Mouse (Mus musculus): ENCODE results near the gene Noto. TPM values are rescaled to one million over a fixed set of nuclear protein-coding genes. Genes with fewer than 3 reads are reported as not detected.
"Not testable (repeated sequence)": the region's sequence is repeated elsewhere in the genome, so short reads cannot be mapped to it uniquely, and the experiment has no call there.

Noto gene
- polyA plus RNA-seq, 1 experiment from 2014 or later, result not detected

GRCm38 (mm10) chr6:85431274-85431841 lies 7.7 kb downstream of the Noto start:
- no peak; the same call in 1 of the 2 replicates for ATAC-seq (ENCODE audit: insufficient read depth)
- H3K9ac ChIP-seq, result peak overlapping the region; percentile 50; the same call in 1 of the 2 replicates
- H3K9me3 ChIP-seq (replicated peaks), result no peaks in the 10 kb centered on the region
- no peak overlapping the region for H3K27ac ChIP-seq (replicated peaks)
- peaks cover 31% of the 10 kb centered on the region for H3K4me1 ChIP-seq (replicated peaks)
- H3K4me2 ChIP-seq, result peak overlapping the region; percentile 83
- H3K4me3 ChIP-seq (replicated peaks), result peak overlapping the region; percentile 74
- H3K36me3 ChIP-seq (replicated peaks), result no peaks in the 10 kb centered on the region
- peaks cover 16% of the 10 kb centered on the region; the same call in 1 of the 2 replicates for H3K27me3 ChIP-seq
- WGBS (ENCODE audit: insufficient replicate concordance), result 40% methylated on average over 8 of the region's 8 CpGs

- peak within 1 kb of the TSS; percentile 83 for H3K4me2 ChIP-seq
- no peaks in the 10 kb centered on the region for H3K36me3 ChIP-seq (replicated peaks)
- H3K27ac ChIP-seq (replicated peaks), result no peak within 1 kb of the TSS
- peak; percentile 83 for ATAC-seq (ENCODE audit: insufficient read depth)
- H3K27me3 ChIP-seq, result peaks cover 16% of the 10 kb centered on the region; the same call in 1 of the 2 replicates
- H3K9me3 ChIP-seq (replicated peaks), result no peaks in the 10 kb centered on the region
- peaks cover 31% of the 10 kb centered on the region for H3K4me1 ChIP-seq (replicated peaks)
- H3K4me3 ChIP-seq (replicated peaks), result peak within 1 kb of the TSS; percentile 74
- WGBS (ENCODE audit: insufficient replicate concordance), result under 1% methylated on average over 38 of the region's 39 CpGs
- H3K9ac ChIP-seq, result peak within 1 kb of the TSS; percentile 50
Measured at GRCm38 (mm10) chr6:85431842-85432431, 8.3 kb downstream of the Noto start, which contains the start of gene Smyd5. Gene Smyd5, plus strand, starts transcription at chr6:85431989.

GRCm38 (mm10) chr6:85433865-85434264 lies 10.2 kb downstream of the Noto start:
- 56% methylated on average over 5 of the region's 5 CpGs for WGBS (ENCODE audit: insufficient replicate concordance)
- H3K36me3 ChIP-seq (replicated peaks), result peaks cover 8% of the 10 kb centered on the region; the same call in 1 of the 2 replicates
- no peaks in the 10 kb centered on the region for H3K9me3 ChIP-seq (replicated peaks)
- peak overlapping the region; percentile 83; the same call in 1 of the 2 replicates for H3K4me2 ChIP-seq
- H3K9ac ChIP-seq, result no peak overlapping the region
- ATAC-seq (ENCODE audit: insufficient read depth), result no peak
- H3K4me3 ChIP-seq (replicated peaks), result no peak overlapping the region
- H3K4me1 ChIP-seq (replicated peaks), result peaks cover 31% of the 10 kb centered on the region
- 0 out of 2 replicates have a peak, but pooled peaks cover 8% of the 10 kb centered on the region for H3K27me3 ChIP-seq
- H3K27ac ChIP-seq (replicated peaks), result 0 out of 2 replicates have a peak overlapping the region, but pooled peaks have one; percentile 55

GRCm38 (mm10) chr6:85436204-85436603 lies 12.5 kb downstream of the Noto start:
- no peak overlapping the region for H3K4me3 ChIP-seq (replicated peaks)
- no peak overlapping the region for H3K9ac ChIP-seq
- H3K9me3 ChIP-seq (replicated peaks), result no peaks in the 10 kb centered on the region
- H3K4me2 ChIP-seq, result no peak overlapping the region
- no peak for ATAC-seq (ENCODE audit: insufficient read depth)
- peaks cover 31% of the 10 kb centered on the region for H3K36me3 ChIP-seq (replicated peaks)
- no peak overlapping the region for H3K27ac ChIP-seq (replicated peaks)
- WGBS (ENCODE audit: insufficient replicate concordance), result 53% methylated on average over 1 of the region's 1 CpGs
- no peaks in the 10 kb centered on the region for H3K27me3 ChIP-seq
- peaks cover 31% of the 10 kb centered on the region for H3K4me1 ChIP-seq (replicated peaks)

DNA sequence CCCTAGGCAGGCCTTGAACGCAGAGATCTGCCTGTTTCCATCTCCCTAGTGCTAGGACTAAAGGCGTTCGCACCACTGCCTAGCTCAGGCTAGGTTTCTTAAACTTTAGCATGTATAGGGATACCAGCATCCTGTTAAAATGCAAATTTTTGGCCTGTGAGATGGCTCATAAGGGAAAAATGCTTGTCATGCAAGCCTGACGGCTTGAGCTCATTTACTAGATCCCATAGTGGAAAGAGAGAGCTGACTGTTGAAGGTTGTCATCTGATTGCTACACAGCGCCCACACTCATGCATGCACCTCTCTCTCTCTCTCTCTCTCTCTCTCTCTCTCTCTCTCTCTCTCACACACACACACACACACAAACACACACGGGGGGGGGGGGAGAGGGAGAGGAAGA lies 12.9 kb downstream of the Noto start:
- Histone ChIP-seq H3K9me3 (replicated peaks) (no peaks in the 10 kb centered on the region), H3K9ac (no peak overlapping the region), H3K27me3 (no peaks in the 10 kb centered on the region), H3K4me1 (replicated peaks) (peaks cover 26% of the 10 kb centered on the region), H3K4me2 (no peak overlapping the region), H3K36me3 (replicated peaks) (peaks cover 35% of the 10 kb centered on the region), H3K4me3 (replicated peaks) (no peak overlapping the region), H3K27ac (replicated peaks) (no peak overlapping the region)
- no peak for ATAC-seq (ENCODE audit: insufficient read depth)
- WGBS (ENCODE audit: insufficient replicate concordance), result 70% methylated on average over 5 of the region's 6 CpGs

DNA sequence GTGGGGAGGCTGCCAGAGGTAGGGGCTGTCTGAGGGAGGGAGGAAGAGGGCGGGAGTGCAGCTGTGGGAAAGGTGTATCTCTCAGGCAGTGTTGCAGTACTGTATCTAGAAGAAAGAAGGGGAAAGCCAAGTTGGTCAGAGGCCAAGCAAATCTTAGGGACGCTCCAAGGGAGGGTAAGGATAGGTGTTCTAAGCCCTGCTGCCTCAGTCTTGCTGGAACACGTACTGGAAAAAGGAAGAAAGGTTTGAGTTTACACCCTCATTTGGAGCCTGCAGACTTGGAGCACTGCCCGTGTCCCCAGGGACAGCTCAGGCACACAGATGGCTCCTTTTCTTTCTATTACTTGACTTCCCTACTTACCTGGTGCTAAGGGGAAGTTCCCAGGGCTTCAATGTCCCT lies 17.5 kb downstream of the Noto start:
- no peaks in the 10 kb centered on the region for H3K4me1 ChIP-seq (replicated peaks)
- H3K9ac ChIP-seq, result no peak overlapping the region
- H3K27me3 ChIP-seq, result no peaks in the 10 kb centered on the region
- no peak overlapping the region for H3K27ac ChIP-seq (replicated peaks)
- H3K4me3 ChIP-seq (replicated peaks), result no peak overlapping the region
- ATAC-seq (ENCODE audit: insufficient read depth), result no peak
- peaks cover 59% of the 10 kb centered on the region for H3K36me3 ChIP-seq (replicated peaks)
- WGBS (ENCODE audit: insufficient replicate concordance), result 63% methylated on average over 4 of the region's 4 CpGs
- H3K9me3 ChIP-seq (replicated peaks), result no peaks in the 10 kb centered on the region
- H3K4me2 ChIP-seq, result no peak overlapping the region

- Histone ChIP-seq H3K27me3 (no peaks in the 10 kb centered on the region), H3K9ac (no peak overlapping the region), H3K4me1 (replicated peaks) (no peaks in the 10 kb centered on the region), H3K36me3 (replicated peaks) (peaks cover 72% of the 10 kb centered on the region), H3K4me3 (replicated peaks) (no peak overlapping the region), H3K4me2 (no peak overlapping the region), H3K9me3 (replicated peaks) (no peaks in the 10 kb centered on the region), H3K27ac (replicated peaks) (no peak overlapping the region)
- WGBS (ENCODE audit: insufficient replicate concordance), result 74% methylated on average over 3 of the region's 3 CpGs
- no peak for ATAC-seq (ENCODE audit: insufficient read depth)
Measured at GRCm38 (mm10) chr6:85443488-85444233, 20.0 kb downstream of the Noto start.

- ATAC-seq (ENCODE audit: insufficient read depth), result no peak
- no peak overlapping the region for H3K27ac ChIP-seq (replicated peaks)
- no peak overlapping the region for H3K4me3 ChIP-seq (replicated peaks)
- no peaks in the 10 kb centered on the region for H3K4me1 ChIP-seq (replicated peaks)
- WGBS (ENCODE audit: insufficient replicate concordance), result 77% methylated on average over 8 of the region's 8 CpGs
- no peak overlapping the region for H3K9ac ChIP-seq
- H3K27me3 ChIP-seq, result no peaks in the 10 kb centered on the region
- peaks cover 65% of the 10 kb centered on the region for H3K36me3 ChIP-seq (replicated peaks)
- no peaks in the 10 kb centered on the region for H3K9me3 ChIP-seq (replicated peaks)
- no peak overlapping the region for H3K4me2 ChIP-seq
Measured at GRCm38 (mm10) chr6:85444266-85444965, 20.7 kb downstream of the Noto start.

DNA sequence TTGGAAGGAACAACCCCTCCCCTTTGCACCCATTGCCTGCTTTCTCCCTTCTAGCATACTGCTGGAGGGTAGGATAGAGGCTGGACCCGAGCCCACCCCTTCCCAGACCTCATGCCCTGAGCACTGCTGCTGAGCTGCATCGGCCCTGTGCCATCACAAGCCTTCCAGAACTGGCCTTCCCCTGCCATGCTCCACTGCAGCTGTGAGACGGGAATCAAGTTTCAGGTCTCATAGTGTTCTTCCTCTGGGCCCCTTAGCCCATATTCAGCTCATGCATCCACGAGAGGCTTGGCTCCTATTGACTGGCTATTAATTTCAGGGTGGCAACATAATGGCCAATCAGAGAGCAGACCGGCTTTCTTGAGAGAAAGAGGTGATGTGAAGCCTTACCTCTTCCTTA lies 21.6 kb downstream of the Noto start:
- Histone ChIP-seq H3K9me3 (replicated peaks) (no peaks in the 10 kb centered on the region), H3K27ac (replicated peaks) (no peak overlapping the region), H3K36me3 (replicated peaks) (peaks cover 56% of the 10 kb centered on the region), H3K4me2 (no peak overlapping the region), H3K4me1 (replicated peaks) (peaks cover 7% of the 10 kb centered on the region), H3K9ac (no peak overlapping the region), H3K4me3 (replicated peaks) (no peak overlapping the region), H3K27me3 (no peaks in the 10 kb centered on the region)
- ATAC-seq (ENCODE audit: insufficient read depth), result no peak
- 77% methylated on average over 5 of the region's 5 CpGs for WGBS (ENCODE audit: insufficient replicate concordance)

DNA sequence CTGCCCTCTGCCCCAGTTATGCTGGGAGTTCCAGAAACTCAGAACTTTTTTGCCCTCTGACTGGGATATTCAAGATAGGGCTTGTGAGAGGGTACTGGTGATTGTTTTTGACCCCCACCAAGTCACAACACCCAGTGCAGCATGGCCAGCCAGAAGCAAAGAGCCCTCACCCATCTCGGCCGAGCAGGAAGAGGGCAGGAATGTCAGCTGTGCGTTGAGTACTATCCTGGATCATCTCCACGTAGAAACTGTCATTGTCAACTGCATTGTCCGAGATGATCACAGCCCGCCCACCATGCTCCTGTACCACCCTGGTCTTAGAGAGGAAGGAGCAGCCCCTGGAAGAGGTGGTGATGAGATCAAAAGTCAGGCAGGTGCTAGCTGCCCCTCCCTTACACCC lies 23.7 kb downstream of the Noto start:
- 81% methylated on average over 6 of the region's 6 CpGs for WGBS (ENCODE audit: insufficient replicate concordance)
- Histone ChIP-seq H3K36me3 (replicated peaks) (peaks cover 41% of the 10 kb centered on the region), H3K4me2 (no peak overlapping the region), H3K4me3 (replicated peaks) (no peak overlapping the region), H3K4me1 (replicated peaks) (peaks cover 15% of the 10 kb centered on the region), H3K9me3 (replicated peaks) (no peaks in the 10 kb centered on the region), H3K9ac (no peak overlapping the region), H3K27ac (replicated peaks) (no peak overlapping the region), H3K27me3 (no peaks in the 10 kb centered on the region)
- ATAC-seq (ENCODE audit: insufficient read depth), result no peak

GRCm38 (mm10) chr6:85450140-85450539 lies 26.5 kb downstream of the Noto start:
- H3K4me3 ChIP-seq (replicated peaks), result peak overlapping the region; percentile 81
- peaks cover 41% of the 10 kb centered on the region for H3K4me1 ChIP-seq (replicated peaks)
- 34% methylated on average over 1 of the region's 1 CpGs for WGBS (ENCODE audit: insufficient replicate concordance)
- peak overlapping the region; percentile 90 for H3K9ac ChIP-seq
- not testable (repeated sequence) for H3K27me3 ChIP-seq; H3K9me3 ChIP-seq (replicated peaks); ATAC-seq (ENCODE audit: insufficient read depth)
- peak overlapping the region; percentile 89; the same call in 1 of the 2 replicates for H3K27ac ChIP-seq (replicated peaks)
- peak overlapping the region; percentile 100 for H3K4me2 ChIP-seq
- H3K36me3 ChIP-seq (replicated peaks), result peaks cover 29% of the 10 kb centered on the region
